Mouse (Mus musculus): ENCODE measurements around the gene Kpna2. TPM values are rescaled to one million over a fixed set of nuclear protein-coding genes. Genes with fewer than 3 reads are reported as not detected.
"Not testable (repeated sequence)": the region's sequence is repeated elsewhere in the genome, so short reads cannot be mapped to it uniquely, and the experiment has no call there.

The Kpna2 gene
- polyA plus RNA-seq, 1 experiment from 2014 or later: 653 TPM

DNA sequence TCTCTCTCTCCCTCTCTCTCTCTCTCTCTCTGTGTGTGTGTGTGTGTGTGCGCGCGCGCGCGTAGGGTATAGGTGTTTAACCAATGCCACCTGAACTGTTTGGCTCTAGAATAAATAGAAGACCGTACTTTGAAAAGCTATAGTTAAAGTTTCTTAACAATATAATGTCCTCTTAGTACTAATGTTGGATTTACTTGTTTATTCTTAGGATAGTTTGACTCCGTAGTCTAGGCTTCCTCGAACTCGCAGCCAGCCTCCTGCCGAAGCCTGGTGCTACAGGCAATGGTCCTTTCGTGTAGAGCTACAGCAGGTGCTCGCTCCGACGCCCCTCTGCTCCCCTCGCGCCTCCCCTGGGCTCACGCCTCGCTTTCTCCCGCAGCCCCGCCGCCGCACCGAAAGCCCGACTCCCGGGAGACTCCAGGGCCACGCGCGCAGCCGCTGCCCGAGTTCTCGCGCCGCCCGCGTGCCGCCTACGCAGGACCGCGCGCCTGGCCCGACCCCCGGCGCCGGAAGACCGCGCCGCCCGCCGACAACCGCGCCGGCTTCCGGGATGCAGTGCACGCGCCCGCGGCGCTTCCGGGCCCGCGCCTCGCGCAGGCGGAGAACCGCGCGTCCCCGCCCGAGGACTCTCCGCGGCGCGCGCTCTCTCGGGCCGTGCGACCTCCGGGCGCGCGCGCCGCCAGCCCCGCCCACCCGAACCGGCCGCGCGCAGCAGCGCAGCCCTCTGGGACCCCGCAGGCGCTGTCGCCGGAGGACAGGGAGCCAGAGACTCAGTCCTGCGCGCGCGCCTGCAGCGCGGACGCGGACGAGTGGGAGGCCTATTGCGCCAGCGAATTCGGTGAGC lies 28.3 kb upstream of the Kpna2 start:
- Histone ChIP-seq H3K27ac (peak overlapping the region; percentile 93), H3K27me3 (ENCODE audit: insufficient read depth, poor library complexity, severe bottlenecking) (peaks cover 46% of the 10 kb centered on the region), H3K4me3 (peak overlapping the region; percentile 74), H3K36me3 (no peaks in the 10 kb centered on the region), H3K9me3 (no peaks in the 10 kb centered on the region), H3K4me1 (replicated peaks) (peaks cover 64% of the 10 kb centered on the region)
- peak; percentile 86 for DNase-seq (ENCODE audit: low spot score)
- 4% methylated on average over 107 of the region's 107 CpGs for WGBS

DNA sequence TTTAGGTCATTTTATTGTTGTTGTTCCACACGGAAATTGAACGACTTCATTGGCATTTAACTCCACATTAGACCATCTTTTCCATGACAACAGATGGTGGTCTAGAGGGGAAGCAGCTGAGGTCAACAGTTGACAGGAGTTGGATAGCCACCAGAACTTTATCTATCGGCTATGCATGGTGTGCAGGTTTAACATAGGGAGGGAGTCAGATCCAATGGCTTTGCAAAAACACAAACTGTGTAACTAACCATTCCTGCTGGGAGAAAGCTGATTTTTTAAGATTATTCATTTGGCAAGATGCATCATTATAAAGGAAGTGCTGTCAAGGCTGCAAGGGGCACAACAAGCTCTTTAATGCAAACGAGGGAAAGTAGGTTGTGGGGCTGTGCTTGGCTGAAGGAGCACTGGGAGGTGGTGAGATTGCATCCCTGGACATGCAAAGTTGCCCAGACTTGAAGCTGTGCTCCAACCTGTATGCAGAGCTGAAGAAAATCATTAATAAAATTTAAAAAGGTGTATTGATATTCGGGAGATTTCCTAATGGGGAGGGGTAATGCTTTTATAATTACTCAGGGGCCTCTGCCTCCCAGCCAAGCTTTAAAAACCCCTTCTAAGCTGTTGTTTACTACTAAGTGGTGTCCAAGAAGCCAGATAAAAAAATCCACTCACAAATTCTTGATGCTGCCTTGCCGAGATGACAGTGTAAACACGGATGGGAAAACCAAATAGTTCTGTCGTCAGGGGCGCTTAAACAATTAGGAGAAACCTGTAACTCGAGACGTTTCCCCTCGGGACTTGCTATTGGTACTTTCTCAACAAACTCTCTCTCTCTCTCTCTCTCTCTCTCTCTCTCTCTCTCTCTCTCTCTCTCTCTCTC lies 27.5 kb upstream of the Kpna2 start:
- peak overlapping the region; percentile 74 for H3K4me3 ChIP-seq
- 9% methylated on average over 12 of the region's 12 CpGs for WGBS
- H3K36me3 ChIP-seq: no peaks in the 10 kb centered on the region
- DNase-seq (ENCODE audit: low spot score): no peak
- no peak overlapping the region for H3K27ac ChIP-seq
- H3K27me3 ChIP-seq (ENCODE audit: insufficient read depth, poor library complexity, severe bottlenecking): peaks cover 50% of the 10 kb centered on the region
- H3K4me1 ChIP-seq (replicated peaks): peaks cover 56% of the 10 kb centered on the region
- H3K9me3 ChIP-seq: no peaks in the 10 kb centered on the region

DNA sequence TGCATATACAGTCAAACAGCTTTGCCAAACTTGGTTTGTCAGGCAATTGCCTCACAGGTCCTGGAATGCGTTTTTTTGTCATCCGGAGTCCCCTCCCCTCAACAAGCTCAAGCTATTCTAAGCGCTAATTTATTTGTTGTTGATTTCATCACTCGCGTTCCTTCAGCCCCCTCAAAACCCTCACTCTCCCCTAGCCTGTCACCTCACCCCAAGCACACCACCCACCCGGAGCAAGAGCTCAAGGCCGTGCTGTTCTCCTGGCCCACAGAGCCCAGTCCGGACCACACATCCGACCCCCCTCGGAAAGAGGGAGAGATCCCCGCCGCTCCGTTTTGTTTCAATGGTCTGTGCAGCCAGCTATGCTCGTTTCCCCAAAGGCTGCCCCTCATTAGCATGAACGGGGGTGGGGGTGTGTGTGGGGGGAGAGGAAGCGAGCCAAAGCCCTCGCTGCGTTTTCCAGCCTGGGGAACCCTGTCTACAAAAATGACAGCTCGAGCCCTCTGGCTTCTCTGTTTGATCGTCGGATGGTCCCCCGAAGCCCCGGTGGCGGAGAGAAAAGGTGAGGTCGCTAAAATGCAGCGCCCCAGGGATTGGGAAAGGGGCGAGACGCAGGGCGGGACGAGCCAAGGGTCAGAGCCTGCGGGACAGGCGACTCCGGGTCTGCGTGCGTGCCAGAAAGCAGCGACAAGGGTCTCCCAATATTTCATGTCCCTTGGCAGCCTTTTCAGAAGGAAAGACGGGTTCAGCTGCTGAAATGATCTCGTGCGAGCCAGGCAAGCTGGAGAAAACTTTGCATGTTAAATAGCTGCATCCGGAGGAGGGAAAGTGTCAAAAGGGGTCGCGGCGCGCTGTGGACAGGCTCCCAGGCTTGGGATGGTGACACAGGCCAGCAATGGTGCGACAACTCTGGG lies 26.3 kb upstream of the Kpna2 start, which contains the start of gene 1810010H24Rik:
Gene 1810010H24Rik, plus strand, starts transcription at position 271 of the 911 bp plus-strand sequence.
- Histone ChIP-seq H3K4me1 (replicated peaks) (peaks cover 51% of the 10 kb centered on the region), H3K27ac (peak within 1 kb of the TSS; percentile 84), H3K4me3 (peak within 1 kb of the TSS; percentile 63), H3K27me3 (ENCODE audit: insufficient read depth, poor library complexity, severe bottlenecking) (peaks cover 45% of the 10 kb centered on the region), H3K36me3 (no peaks in the 10 kb centered on the region), H3K9me3 (no peaks in the 10 kb centered on the region)
- WGBS: under 1% methylated on average over 45 of the region's 45 CpGs
- DNase-seq (ENCODE audit: low spot score): peak; percentile 50

DNA sequence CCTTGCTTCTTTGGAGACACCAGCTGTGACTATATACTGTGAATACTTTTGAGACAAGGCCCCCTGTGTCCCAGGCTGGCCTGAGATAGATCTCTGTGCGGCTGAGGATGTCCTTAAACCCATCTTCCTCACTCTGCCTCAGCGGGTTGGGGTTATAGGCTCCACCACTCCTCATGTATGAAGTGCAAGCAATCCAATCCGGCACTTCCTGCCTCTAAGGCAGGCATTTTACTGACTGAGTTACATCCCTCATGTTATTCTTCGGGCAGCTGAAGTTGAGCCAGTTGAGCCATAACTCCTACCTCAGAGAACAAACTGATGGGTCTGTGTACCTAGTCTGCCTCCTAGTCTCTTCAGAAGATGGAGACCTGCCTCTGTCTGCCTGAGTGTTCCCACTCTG lies 25.1 kb upstream of the Kpna2 start:
- no peak for DNase-seq (ENCODE audit: low spot score)
- no peaks in the 10 kb centered on the region for H3K36me3 ChIP-seq
- peaks cover 38% of the 10 kb centered on the region for H3K27me3 ChIP-seq (ENCODE audit: insufficient read depth, poor library complexity, severe bottlenecking)
- peaks cover 51% of the 10 kb centered on the region for H3K4me1 ChIP-seq (replicated peaks)
- peak overlapping the region; percentile 53; the same call in 1 of the 2 replicates for H3K27ac ChIP-seq
- H3K4me3 ChIP-seq: peak overlapping the region; percentile 63
- 57% methylated on average over 4 of the region's 4 CpGs for WGBS
- H3K9me3 ChIP-seq: no peaks in the 10 kb centered on the region

DNA sequence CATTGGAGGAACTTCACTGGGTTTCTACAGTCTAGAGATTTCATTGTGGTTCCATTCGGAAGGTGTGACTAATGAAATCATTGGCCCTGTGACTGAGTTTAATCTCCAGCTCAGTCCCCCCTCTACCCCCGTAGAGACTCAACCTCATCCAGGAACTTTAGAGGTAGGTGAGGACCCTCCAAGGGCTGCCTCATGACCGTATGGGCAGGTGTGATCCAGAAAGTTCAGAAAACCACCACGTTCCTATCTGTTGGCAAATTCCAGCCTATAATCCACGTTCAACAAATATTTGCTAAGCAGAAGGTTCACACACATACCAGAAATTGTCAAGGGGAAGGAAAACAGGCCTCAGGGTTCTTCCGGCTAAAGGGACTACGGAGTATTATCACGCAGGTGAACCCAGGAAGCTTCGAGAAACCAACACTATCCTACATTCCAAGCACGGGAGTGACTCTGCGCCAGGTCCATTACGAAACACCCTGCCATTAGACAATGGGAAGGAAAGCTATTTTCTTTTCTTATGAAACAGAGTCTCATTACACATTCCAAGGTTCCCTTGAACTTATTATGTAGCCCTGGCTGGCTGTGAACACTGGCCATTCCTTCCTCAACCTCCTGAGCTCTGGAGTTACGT lies 22.8 kb upstream of the Kpna2 start:
- Histone ChIP-seq H3K36me3 (no peaks in the 10 kb centered on the region), H3K27me3 (ENCODE audit: insufficient read depth, poor library complexity, severe bottlenecking) (peaks cover 34% of the 10 kb centered on the region), H3K4me3 (no peak overlapping the region), H3K9me3 (no peaks in the 10 kb centered on the region), H3K27ac (no peak overlapping the region), H3K4me1 (replicated peaks) (peaks cover 35% of the 10 kb centered on the region)
- 91% methylated on average over 13 of the region's 13 CpGs for WGBS
- no peak for DNase-seq (ENCODE audit: low spot score)

DNA sequence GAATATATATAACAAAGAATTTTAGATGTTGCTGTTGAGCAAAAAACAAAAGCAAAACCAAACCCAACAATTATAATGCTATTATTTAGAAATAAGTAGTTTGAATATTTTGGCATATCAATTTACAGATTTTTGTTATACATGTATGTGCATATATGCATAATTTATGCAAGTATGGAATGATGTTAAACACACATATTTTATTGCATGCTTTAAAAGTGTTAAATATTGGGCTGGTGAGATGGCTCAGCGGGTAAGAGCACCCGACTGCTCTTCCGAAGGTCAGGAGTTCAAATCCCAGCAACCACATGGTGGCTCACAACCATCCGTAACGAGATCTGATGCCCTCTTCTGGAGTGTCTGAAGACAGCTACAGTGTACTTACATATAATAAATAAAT lies 20.4 kb upstream of the Kpna2 start:
- Histone ChIP-seq H3K27me3 (ENCODE audit: insufficient read depth, poor library complexity, severe bottlenecking) (peaks cover 14% of the 10 kb centered on the region), H3K4me1 (replicated peaks) (peaks cover 12% of the 10 kb centered on the region)
- not testable (repeated sequence) for DNase-seq (ENCODE audit: low spot score); H3K4me3 ChIP-seq; H3K36me3 ChIP-seq; H3K9me3 ChIP-seq; H3K27ac ChIP-seq
- WGBS: 87% methylated on average over 5 of the region's 5 CpGs

DNA sequence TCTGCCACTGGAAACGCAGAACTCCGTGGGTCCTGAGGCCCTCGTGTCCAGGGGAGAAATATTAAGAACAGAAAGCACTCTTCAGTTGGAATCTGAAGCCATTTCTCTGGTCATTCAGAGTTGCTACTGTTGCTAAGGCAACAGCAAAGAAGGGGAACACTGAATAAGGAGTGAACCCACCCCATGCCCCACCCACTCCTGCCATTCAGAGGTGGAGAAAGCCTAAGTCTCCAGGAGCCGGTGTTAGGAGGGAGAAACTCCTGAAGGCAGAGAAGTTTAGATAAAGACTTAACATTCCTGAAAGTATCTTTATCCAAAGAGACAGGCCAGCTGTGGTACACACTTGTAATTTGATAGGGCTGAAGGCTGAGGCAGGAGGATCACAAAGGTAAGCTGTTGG lies 20.0 kb upstream of the Kpna2 start:
- DNase-seq (ENCODE audit: low spot score): no peak
- 50% methylated on average over 4 of the region's 4 CpGs for WGBS
- H3K36me3 ChIP-seq: no peaks in the 10 kb centered on the region
- H3K4me3 ChIP-seq: no peak overlapping the region
- H3K27ac ChIP-seq: no peak overlapping the region
- 0 out of 2 replicates have a peak, but pooled peaks cover under 1% of the 10 kb centered on the region for H3K9me3 ChIP-seq
- peaks cover 10% of the 10 kb centered on the region; the same call in 1 of the 2 replicates for H3K27me3 ChIP-seq (ENCODE audit: insufficient read depth, poor library complexity, severe bottlenecking)
- peaks cover 8% of the 10 kb centered on the region for H3K4me1 ChIP-seq (replicated peaks)

DNA sequence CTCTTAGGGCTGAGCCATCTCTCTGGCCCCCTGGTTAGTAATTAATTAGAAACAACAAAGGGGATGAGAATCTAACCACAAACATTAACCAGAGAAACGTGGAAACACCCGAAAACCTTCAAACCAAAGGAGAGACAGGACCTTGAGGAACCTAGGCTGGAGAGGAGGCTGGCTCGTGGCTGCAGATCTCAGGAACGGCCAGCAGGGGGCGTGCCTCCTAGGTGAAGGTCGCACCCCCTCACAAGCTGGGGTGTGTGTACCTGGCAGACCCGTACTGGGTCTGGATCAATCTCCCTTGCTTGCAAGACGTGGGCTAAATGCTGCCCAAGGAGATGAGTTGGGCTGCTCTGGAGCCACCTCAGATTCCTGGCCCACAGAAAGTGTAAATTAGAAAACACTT lies 19.3 kb upstream of the Kpna2 start:
- no peak overlapping the region for H3K4me3 ChIP-seq
- H3K27me3 ChIP-seq (ENCODE audit: insufficient read depth, poor library complexity, severe bottlenecking): peaks cover 4% of the 10 kb centered on the region; the same call in 1 of the 2 replicates
- H3K36me3 ChIP-seq: no peaks in the 10 kb centered on the region
- DNase-seq (ENCODE audit: low spot score): no peak
- 23% methylated on average over 8 of the region's 8 CpGs for WGBS
- peaks cover 2% of the 10 kb centered on the region; the same call in 1 of the 2 replicates for H3K4me1 ChIP-seq (replicated peaks)
- no peak overlapping the region for H3K27ac ChIP-seq
- 0 out of 2 replicates have a peak, but pooled peaks cover 3% of the 10 kb centered on the region for H3K9me3 ChIP-seq

DNA sequence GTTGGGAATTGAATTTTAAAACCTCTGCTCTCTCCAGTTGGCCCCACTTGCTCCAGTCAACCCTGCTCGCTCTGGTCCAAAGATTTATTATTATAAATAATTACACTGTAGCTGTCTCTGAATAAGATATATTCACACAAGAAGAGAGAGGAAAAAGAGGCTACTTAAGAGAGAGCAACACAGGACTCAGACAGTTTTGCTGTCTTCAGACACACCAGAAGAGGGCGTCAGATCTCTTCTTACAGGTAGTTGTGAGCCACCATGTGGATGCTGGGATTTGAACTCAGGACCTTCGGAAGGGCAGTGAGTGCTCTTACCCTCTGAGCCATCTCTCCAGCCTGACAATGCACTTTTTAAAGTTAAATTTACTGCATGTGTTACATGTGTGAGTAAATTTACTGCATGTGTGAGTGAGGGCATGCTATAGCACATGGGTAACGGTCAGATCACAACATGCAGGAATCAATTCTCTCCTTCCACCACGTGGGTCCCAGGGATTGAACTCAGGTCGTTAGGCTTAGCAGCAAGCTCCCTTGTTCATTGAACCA lies 18.1 kb upstream of the Kpna2 start:
- Histone ChIP-seq H3K36me3 (no peaks in the 10 kb centered on the region), H3K27me3 (ENCODE audit: insufficient read depth, poor library complexity, severe bottlenecking) (peaks cover 2% of the 10 kb centered on the region; the same call in 1 of the 2 replicates), H3K4me1 (replicated peaks) (peaks cover 2% of the 10 kb centered on the region; the same call in 1 of the 2 replicates), H3K9me3 (0 out of 2 replicates have a peak, but pooled peaks cover 3% of the 10 kb centered on the region), H3K4me3 (no peak overlapping the region), H3K27ac (no peak overlapping the region)
- no peak for DNase-seq (ENCODE audit: low spot score)
- 63% methylated on average over 6 of the region's 6 CpGs for whole genome bisulfite sequencing

DNA sequence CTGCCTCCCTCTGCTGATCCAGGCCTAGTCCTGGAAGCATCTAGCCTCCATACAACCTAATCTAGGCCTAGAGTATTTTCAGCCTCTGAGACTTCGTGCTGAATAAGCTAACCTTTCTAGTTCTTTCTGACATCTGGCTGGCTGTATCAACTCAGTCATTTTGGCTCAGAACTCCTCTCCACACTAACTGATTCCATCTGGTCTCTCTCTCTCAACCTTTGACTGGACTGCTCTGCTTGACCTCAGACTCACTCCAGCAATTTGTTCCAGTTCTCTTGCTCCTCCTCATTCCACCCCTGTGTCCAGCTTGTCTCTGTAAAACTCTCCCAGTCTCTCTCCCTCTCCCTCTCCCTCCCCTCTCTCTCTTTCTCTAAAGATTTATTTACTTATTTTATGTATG lies 17.6 kb upstream of the Kpna2 start:
- Histone ChIP-seq H3K4me1 (replicated peaks) (peaks cover 6% of the 10 kb centered on the region), H3K9me3 (0 out of 2 replicates have a peak, but pooled peaks cover 3% of the 10 kb centered on the region), H3K27ac (no peak overlapping the region), H3K27me3 (ENCODE audit: insufficient read depth, poor library complexity, severe bottlenecking) (no peaks in the 10 kb centered on the region), H3K36me3 (no peaks in the 10 kb centered on the region), H3K4me3 (no peak overlapping the region)
- 62% methylated on average over 1 of the region's 1 CpGs for WGBS
- DNase-seq (ENCODE audit: low spot score): no peak

DNA sequence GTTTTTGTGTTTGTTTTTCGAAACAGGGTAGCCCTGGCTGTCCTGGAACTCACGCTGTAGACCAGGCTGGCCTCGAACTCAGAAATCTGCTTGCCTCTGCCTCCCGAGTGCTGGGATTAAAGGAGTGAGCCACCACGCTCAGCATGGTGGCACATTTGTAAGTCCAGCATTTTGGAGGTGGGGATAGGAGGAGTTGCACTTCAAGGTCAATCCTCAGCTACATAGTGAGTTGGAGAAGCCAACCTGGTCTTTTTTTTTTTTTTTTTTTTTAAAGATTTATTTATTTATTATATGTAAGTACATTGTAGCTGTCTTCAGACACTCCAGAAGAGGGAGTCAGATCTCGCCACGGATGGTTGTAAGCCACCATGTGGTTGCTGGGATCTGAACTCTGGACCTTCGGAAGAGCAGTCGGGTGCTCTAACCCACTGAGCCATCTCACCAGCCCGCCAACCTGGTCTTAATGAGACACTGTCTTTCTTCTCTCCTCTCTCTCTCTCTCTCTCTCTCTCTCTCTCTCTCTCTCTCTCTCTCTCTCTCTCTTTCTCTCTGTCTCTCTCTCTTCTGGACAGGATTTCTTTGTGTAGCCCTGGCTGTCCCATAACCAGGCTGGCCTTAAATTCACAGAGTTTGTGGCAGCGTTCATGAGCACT lies 16.3 kb upstream of the Kpna2 start:
- 75% methylated on average over 11 of the region's 11 CpGs for WGBS

More for the DNA sequence above, 16.3 kb upstream of the Kpna2 start:
- H3K9me3 ChIP-seq; DNase-seq (ENCODE audit: low spot score); H3K27me3 ChIP-seq (ENCODE audit: insufficient read depth, poor library complexity, severe bottlenecking); H3K4me3 ChIP-seq; H3K36me3 ChIP-seq; H3K27ac ChIP-seq: not testable (repeated sequence)
- H3K4me1 ChIP-seq (replicated peaks): peaks cover 12% of the 10 kb centered on the region
